Mouse (Mus musculus) left cerebral cortex, adult 2 months (tissue): ENCODE data around the gene Slc38a4. TPM values are rescaled to one million over a fixed set of nuclear protein-coding genes. Genes with fewer than 3 reads are reported as not detected.

Source experiments
- DNase-seq, 2 experiments: peaks; one replicate each; pipeline ENCODE4 v3.0.0; 2021 to 2022; ENCODE audit warnings: low spot score in 2 of 2, mixed read lengths in 1 of 2; ENCODE audit errors: extremely low spot score in 1 of 2
- H3K27ac ChIP-seq: fragments of 200-600 bp; 2 replicates; pipeline ENCODE4 v1.8.1; 2022
- H3K4me3 ChIP-seq: fragments of 200-600 bp; 2 replicates; pipeline ENCODE4 v1.8.1; 2022
- CTCF ChIP-seq: fragments of 200-600 bp; IDR thresholded peaks from 2 replicates; pipeline ENCODE4 v1.8.1; 2022; ENCODE audit warnings: antibody characterized with exemption, mild to moderate bottlenecking, moderate library complexity
- intact Hi-C: fragments of 180-260 bp; cut with DNase I; formaldehyde crosslinking; loops from one replicate; pipeline ENCODE4 v1.15.1; 2025
- total RNA-seq, 2 experiments: library from RNA; stranded (reverse); gene quantifications; 2 replicates each; pipeline ENCODE4 v1.2.3; 2021

Gene Slc38a4
- total RNA-seq, 2 experiments from 2014 or later = 0.87 to 1.2 TPM

DNA sequence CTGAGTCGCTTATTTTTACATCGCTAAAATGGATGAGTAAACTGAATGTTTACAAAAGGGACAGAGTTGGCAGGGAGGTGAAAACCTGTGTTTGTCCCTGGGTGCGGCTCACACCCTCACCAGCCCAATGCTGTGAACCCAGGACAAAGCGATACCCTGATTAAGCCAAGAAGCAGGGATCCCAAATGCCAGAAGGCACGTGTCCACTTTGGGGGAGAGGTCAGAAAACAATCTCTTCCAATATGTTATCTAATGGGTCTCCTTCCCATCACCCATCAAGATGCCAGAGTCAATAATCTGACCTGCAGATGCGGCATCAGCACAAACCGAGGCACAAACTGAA, 51.3 kb downstream of the Slc38a4 start:
- no peak overlapping the region for H3K27ac ChIP-seq
- no peak overlapping the region for H3K4me3 ChIP-seq
- TF ChIP-seq CTCF = no peak
- intact Hi-C loops = no loop called here
- DNase-seq = no peak

DNA sequence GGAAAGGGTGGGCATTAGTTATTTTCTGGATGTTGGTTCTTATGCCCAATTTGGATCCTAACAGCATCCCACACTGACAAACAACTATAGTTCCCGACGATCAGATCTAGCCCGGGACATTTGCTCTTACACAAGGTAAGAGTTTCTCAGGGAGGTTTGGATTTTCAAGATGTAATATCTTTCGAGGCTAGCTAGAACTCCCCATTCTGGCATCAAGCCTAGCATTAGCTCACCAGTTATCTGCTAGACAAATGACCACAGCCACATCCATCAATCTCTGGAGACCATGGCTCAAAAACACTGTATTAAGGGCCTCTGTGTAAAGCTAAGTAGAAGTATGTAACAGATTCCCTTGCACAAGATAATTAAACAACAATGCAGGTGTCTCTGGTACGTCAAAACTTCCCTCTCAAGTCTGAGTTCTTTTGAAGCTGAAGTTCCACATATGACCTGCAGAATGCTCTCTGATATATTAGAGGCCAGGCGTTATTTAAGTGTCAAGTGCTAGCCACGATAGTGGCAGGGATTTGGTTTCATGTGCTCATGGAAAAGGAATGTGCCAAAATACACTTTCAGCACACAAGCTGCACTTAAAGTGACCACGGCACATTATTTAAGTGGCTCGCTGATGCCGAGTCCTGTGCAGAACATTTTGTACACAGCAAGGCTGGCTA, 51.8 kb downstream of the Slc38a4 start:
- intact Hi-C loops = no loop called here
- no peak for DNase-seq
- no peak overlapping the region for H3K27ac ChIP-seq
- no peak overlapping the region for H3K4me3 ChIP-seq
- no peak for TF ChIP-seq CTCF

DNA sequence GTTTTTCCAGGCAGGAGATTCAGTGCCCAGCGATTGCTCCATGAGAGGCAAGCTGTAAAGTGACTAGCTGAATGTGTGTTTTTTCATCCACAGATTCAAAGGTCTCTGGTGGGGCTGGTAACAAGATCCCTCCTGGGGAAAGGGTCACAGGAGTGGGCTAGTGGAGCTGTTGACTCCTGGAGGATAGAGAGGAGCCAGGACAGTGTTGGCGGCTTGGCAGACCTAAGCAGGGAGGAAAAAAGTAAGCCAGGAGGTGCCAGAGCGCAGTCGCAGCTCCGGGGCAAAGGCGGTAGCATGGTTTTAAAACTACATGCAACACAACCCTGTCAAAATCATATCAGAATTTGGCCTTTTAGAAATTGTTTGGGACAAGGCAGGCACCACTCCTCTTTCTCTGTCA, 52.6 kb downstream of the Slc38a4 start:
- intact Hi-C loops = no loop called here
- no peak overlapping the region for H3K4me3 ChIP-seq
- no peak for TF ChIP-seq CTCF
- no peak overlapping the region for H3K27ac ChIP-seq
- DNase-seq = no peak

DNA sequence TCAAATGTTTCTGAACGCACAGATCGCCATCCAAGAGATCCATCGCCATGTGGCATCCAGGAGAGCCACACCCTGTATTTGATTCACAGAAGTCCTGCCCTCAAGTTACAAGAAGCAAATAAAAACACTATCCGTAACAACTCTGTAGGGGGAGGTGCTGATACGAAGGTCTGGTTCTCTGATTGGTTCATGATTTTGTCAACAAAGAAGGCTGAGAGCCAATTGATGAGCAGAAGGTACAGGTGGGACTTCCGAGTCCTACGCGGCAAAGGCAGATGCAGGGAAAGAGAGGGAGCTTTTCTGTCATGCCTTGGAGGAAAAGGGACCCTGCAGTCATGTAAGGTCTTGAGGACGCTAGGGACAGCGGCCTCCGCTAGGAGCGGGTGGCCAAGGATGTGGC, 53.0 kb downstream of the Slc38a4 start:
- H3K4me3 ChIP-seq = no peak overlapping the region
- TF ChIP-seq CTCF = no peak
- intact Hi-C loops = no loop called here
- H3K27ac ChIP-seq = no peak overlapping the region
- DNase-seq = no peak

DNA sequence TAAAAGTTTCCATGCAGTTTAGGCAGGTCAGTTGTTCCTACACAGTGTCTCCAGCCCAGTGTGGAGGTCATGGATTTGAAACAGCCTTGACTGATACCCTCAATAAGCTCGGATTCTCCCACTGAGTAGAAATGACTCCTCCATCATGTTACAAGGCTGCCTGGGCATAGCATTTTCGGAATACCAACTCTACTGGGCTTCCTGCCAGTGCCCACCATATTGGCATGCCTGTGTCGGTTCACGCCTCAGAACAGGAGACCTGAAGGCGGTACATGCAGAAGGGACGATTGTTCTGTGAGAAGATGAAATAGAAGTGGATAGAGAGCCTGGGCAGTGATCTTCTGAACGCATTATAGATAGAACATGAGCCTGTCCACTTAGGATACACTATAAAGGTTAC, 53.9 kb downstream of the Slc38a4 start:
- Histone ChIP-seq H3K27ac (no peak overlapping the region), H3K4me3 (no peak overlapping the region)
- DNase-seq = peak in 1 of 2 experiments; percentile 19
- no peak for TF ChIP-seq CTCF
- intact Hi-C loops = no loop called here

DNA sequence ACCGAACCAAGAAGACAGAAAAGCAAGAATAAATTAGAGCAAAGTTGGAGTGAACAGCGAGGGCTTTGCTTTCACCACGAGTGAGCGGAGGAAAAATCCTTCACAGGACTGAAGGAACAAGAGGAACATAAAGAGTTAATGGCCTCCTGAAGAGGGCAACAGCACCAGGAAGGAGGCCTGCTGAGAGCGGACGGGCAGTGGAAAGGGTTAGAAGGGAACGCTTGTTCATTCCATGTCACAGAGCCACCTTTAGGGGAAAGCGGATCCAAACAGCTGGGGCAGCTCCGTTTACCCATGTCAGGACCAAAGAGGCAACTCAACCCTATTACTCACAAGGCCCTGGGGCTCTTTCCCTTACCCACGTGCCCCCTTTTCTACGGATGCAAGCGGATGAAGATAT, 54.3 kb downstream of the Slc38a4 start:
- Histone ChIP-seq H3K4me3 (no peak overlapping the region), H3K27ac (no peak overlapping the region)
- no peak for TF ChIP-seq CTCF
- no peak for DNase-seq
- intact Hi-C loops = no loop called here

DNA sequence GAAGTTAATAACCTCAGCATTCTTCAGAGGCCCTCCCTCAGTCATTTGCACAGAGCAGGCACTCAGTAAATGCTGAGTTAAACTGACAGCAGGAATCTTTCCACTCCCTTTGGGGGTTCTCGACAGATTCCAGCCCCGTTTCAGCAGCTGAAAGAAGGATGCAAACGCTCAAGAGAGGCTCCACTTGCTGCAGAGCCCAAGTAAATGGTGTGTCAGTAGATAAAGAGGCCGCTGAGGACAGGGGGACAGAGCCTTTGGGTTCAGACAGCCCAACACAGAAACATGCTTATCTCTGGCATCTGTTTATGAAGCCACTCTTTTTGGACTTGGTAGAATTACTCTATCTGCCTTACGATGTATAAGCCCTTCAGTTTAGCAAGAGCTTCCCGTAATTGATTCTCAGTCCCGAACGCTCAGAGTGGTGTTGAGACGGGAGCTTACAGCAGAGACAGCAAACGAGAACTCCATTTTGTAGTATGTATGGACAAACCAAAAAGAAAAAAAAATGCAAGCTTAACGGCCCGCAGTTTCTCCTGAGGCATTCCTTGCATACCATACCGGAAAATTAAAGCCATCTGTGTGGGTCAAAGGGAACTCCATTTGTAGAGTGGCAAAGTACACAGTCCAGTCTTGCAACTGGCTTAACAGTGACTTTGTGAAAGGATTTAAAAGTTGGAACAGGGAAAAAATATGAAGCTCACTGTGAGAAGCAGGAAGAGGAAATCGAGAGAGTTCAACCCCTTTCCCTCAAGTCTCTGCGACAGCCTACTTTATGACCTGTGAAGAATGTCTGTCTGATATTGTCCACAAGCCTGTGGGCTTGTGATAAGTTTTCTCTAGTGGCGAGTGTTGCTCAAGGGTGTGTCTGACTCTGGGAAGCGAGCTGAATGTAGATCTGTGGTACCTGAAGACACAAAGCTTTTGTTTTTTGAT, 55.2 kb downstream of the Slc38a4 start:
- Histone ChIP-seq H3K27ac (no peak overlapping the region), H3K4me3 (no peak overlapping the region)
- TF ChIP-seq CTCF = no peak
- DNase-seq = no peak
- intact Hi-C loops = no loop called here

DNA sequence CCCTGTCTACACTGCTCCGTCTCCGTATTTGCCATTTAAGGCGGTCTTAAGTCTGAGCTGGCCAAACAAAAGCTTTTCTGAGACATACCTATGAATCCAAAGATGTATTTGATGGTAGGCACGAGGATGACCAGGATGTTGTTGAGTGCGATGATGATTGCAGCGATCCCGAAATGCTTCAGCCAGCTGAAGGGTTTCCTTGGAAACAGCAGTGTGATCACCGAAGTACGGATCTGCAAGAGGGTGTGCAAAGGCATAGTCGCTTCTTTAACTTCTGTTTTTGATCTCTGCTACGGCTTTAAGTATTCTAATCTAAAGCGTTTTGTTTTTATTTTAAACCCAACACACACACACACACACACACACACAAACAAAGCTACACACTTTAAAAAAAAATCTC, 56.4 kb downstream of the Slc38a4 start:
- H3K27ac ChIP-seq = no peak overlapping the region
- no peak for TF ChIP-seq CTCF
- DNase-seq = no peak
- intact Hi-C loops = no loop called here
- H3K4me3 ChIP-seq = no peak overlapping the region

DNA sequence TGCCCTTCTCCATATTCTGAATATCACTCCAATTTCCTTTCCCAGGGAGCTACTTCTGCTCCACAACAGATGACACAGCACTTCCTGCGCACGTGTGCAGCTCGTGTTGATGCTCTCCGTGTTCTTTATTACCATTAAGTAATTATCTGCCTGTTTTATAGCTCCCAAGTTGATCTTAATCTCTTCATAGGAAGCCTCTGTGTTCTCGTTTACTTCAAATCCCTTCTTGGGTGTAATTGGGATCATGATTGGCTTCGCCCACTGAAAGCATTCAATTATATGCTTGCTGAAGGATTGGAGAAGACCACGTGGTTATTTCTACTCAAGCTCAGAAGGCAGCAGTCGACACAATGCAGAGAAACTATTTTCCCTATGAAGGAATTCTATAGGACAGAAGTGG, 70.1 kb downstream of the Slc38a4 start:
- Histone ChIP-seq H3K27ac (no peak overlapping the region), H3K4me3 (no peak overlapping the region)
- intact Hi-C loops = no loop called here
- no peak for TF ChIP-seq CTCF
- no peak for DNase-seq

DNA sequence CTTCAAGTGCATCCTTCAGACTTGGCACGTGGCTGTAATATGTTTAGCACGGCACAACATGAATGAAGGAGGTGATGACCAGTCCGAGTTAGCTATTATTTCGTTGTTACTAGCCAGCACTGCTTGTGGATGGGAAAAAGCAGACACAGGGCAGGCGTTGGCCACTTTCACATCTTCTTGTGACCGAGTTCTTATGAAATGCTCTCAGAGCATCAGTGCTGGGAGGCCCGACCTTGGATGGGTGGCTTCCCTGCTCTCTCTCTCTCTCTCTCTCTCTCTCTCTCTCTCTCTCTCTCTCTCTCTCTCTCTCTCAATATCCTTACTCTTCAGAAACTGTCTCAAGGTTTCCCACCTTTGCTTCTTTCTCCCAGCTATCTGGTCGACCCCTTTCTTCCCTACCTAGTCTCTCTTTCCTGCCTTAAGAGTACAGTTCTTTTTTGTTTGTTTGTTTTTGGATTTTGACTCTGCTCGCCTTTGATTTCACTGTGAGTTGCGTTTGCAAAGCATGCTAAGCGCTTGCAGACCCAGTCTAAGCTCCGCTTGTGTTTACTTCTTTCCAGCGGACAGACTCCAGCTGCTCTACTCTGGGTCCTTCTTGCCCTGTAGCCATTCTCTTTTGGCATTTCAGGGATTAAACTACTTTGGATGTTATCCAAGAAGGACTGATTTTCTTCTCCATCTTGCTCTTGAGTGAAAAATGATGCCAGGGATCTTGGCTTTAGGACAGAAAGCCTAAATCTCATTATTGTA, 72.0 kb downstream of the Slc38a4 start:
- Histone ChIP-seq H3K27ac (no peak overlapping the region), H3K4me3 (no peak overlapping the region)
- no peak for DNase-seq
- TF ChIP-seq CTCF = no peak
- intact Hi-C loops = no loop called here

DNA sequence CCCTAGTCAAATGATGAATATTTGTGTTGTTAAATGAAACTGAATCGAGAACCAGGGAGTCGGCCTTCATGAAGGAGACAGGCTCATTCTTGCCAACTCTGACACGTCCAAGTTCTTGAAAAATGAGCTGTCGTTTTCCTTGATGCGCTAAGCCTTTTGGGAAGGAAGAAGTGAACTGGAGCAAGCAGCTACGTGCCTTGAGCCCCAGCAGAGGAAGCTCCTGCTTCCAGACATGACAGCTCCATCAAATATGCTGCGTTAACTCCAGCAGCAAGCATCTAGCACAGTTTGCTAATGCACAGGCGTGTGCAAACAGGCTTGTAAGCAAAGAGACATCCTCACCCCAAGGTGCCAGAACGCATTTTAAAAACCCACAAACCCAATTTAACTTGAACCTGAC, 80.6 kb downstream of the Slc38a4 start:
- TF ChIP-seq CTCF = no peak
- intact Hi-C loops = no loop called here
- Histone ChIP-seq H3K4me3 (no peak overlapping the region), H3K27ac (no peak overlapping the region)
- DNase-seq = no peak

DNA sequence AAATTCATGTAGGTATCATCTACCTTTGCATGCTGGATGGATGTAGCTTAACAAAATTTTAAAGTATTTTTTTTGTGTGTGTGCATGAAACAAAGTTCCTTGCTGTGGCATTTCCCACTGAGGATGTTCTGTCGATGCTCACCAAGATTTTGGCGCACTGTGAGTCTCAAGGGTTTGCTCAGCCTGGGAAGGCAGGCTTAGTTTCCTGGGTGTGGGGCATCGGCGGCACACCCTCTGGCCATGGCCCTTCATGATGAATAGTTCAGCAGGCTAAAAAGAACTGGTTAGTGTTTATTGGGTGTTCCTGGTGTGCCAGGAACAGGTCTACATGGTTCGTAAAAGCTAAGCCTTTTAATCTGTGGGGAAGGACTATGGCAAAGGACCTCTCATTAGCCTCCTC, 81.6 kb downstream of the Slc38a4 start:
- Histone ChIP-seq H3K4me3 (no peak overlapping the region), H3K27ac (no peak overlapping the region)
- intact Hi-C loops = no loop called here
- no peak for DNase-seq
- TF ChIP-seq CTCF = no peak
